Mouse (Mus musculus): Measurements from ENCODE around the gene Sv2c. TPM values are rescaled to one million over a fixed set of nuclear protein-coding genes. Genes with fewer than 3 reads are reported as not detected.
"Not testable (repeated sequence)": the region's sequence is repeated elsewhere in the genome, so short reads cannot be mapped to it uniquely, and the experiment has no call there.

Gene Sv2c
- polyA plus RNA-seq, 1 experiment from 2014 or later = 0.86 TPM

GRCm38 (mm10) chr13:95994705-95995703 lies 137.4 kb downstream of the Sv2c start:
- WGBS = 40% methylated on average over 27 of the region's 27 CpGs
- peaks cover 6% of the 10 kb centered on the region for H3K4me1 ChIP-seq
- H3K36me3 ChIP-seq (replicated peaks) = no peaks in the 10 kb centered on the region
- ATAC-seq (ENCODE audit: low FRiP score) = peak; percentile 91
- H3K9ac ChIP-seq = no peak overlapping the region
- H3K4me2 ChIP-seq = peak overlapping the region; percentile 17; the same call in 1 of the 2 replicates
- H3K4me3 ChIP-seq (replicated peaks) = no peak overlapping the region
- H3K9me3 ChIP-seq = no peaks in the 10 kb centered on the region
- H3K27me3 ChIP-seq = peaks cover 21% of the 10 kb centered on the region
- peak overlapping the region; percentile 75 for H3K27ac ChIP-seq

GRCm38 (mm10) chr13:95988181-95988580 lies 144.2 kb downstream of the Sv2c start:
- peaks cover 16% of the 10 kb centered on the region for H3K27me3 ChIP-seq
- H3K27ac ChIP-seq = no peak overlapping the region
- H3K36me3 ChIP-seq (replicated peaks) = no peaks in the 10 kb centered on the region
- no peaks in the 10 kb centered on the region for H3K9me3 ChIP-seq
- WGBS = 93% methylated on average over 9 of the region's 9 CpGs
- no peak for ATAC-seq (ENCODE audit: low FRiP score)
- no peak overlapping the region for H3K4me3 ChIP-seq (replicated peaks)
- peaks cover 3% of the 10 kb centered on the region; the same call in 1 of the 2 replicates for H3K4me1 ChIP-seq
- H3K4me2 ChIP-seq = no peak overlapping the region
- no peak overlapping the region for H3K9ac ChIP-seq

- H3K9me3 ChIP-seq = no peaks in the 10 kb centered on the region
- H3K4me1 ChIP-seq = peaks cover 3% of the 10 kb centered on the region; the same call in 1 of the 2 replicates
- H3K27me3 ChIP-seq = peaks cover 5% of the 10 kb centered on the region; the same call in 1 of the 2 replicates
- no peak overlapping the region for H3K4me3 ChIP-seq (replicated peaks)
- 86% methylated on average over 5 of the region's 5 CpGs for WGBS
- no peak overlapping the region for H3K9ac ChIP-seq
- ATAC-seq (ENCODE audit: low FRiP score) = no peak
- H3K4me2 ChIP-seq = no peak overlapping the region
- H3K27ac ChIP-seq = no peak overlapping the region
- no peaks in the 10 kb centered on the region for H3K36me3 ChIP-seq (replicated peaks)
Observed at GRCm38 (mm10) chr13:95987147-95987546, 145.2 kb downstream of the Sv2c start.

- Histone ChIP-seq H3K4me2 (no peak overlapping the region), H3K4me3 (replicated peaks) (no peak overlapping the region), H3K9ac (no peak overlapping the region), H3K36me3 (replicated peaks) (no peaks in the 10 kb centered on the region), H3K27ac (no peak overlapping the region), H3K9me3 (no peaks in the 10 kb centered on the region), H3K4me1 (peaks cover 3% of the 10 kb centered on the region; the same call in 1 of the 2 replicates), H3K27me3 (peaks cover 4% of the 10 kb centered on the region; the same call in 1 of the 2 replicates)
- WGBS = 70% methylated on average over 13 of the region's 13 CpGs
- ATAC-seq (ENCODE audit: low FRiP score) = no peak
Observed at GRCm38 (mm10) chr13:95986375-95986774, 146.0 kb downstream of the Sv2c start.

- H3K4me2 ChIP-seq = no peak overlapping the region
- no peaks in the 10 kb centered on the region for H3K4me1 ChIP-seq
- H3K36me3 ChIP-seq (replicated peaks) = no peaks in the 10 kb centered on the region
- no peaks in the 10 kb centered on the region for H3K27me3 ChIP-seq
- H3K9me3 ChIP-seq = no peaks in the 10 kb centered on the region
- ATAC-seq (ENCODE audit: low FRiP score) = no peak
- H3K4me3 ChIP-seq (replicated peaks) = no peak overlapping the region
- 82% methylated on average over 10 of the region's 10 CpGs for WGBS
- no peak overlapping the region for H3K27ac ChIP-seq
- no peak overlapping the region for H3K9ac ChIP-seq
Observed at GRCm38 (mm10) chr13:95975225-95975624, 157.2 kb downstream of the Sv2c start.

GRCm38 (mm10) chr13:95974106-95974505 lies 158.3 kb downstream of the Sv2c start:
- no peak overlapping the region for H3K4me2 ChIP-seq
- H3K4me1 ChIP-seq = no peaks in the 10 kb centered on the region
- H3K9ac ChIP-seq = no peak overlapping the region
- no peaks in the 10 kb centered on the region for H3K27me3 ChIP-seq
- no peak for ATAC-seq (ENCODE audit: low FRiP score)
- H3K9me3 ChIP-seq = no peaks in the 10 kb centered on the region
- no peaks in the 10 kb centered on the region for H3K36me3 ChIP-seq (replicated peaks)
- WGBS = 92% methylated on average over 11 of the region's 11 CpGs
- H3K27ac ChIP-seq = no peak overlapping the region
- no peak overlapping the region for H3K4me3 ChIP-seq (replicated peaks)

- H3K4me1 ChIP-seq = no peaks in the 10 kb centered on the region
- H3K27me3 ChIP-seq = no peaks in the 10 kb centered on the region
- peak; percentile 75 for ATAC-seq (ENCODE audit: low FRiP score)
- H3K9me3 ChIP-seq = no peaks in the 10 kb centered on the region
- no peak overlapping the region for H3K4me2 ChIP-seq
- WGBS = 56% methylated on average over 11 of the region's 11 CpGs
- no peak overlapping the region for H3K9ac ChIP-seq
- H3K27ac ChIP-seq = no peak overlapping the region
- no peak overlapping the region for H3K4me3 ChIP-seq (replicated peaks)
- H3K36me3 ChIP-seq (replicated peaks) = no peaks in the 10 kb centered on the region
Observed at GRCm38 (mm10) chr13:95973368-95973958, 158.9 kb downstream of the Sv2c start.

GRCm38 (mm10) chr13:95968031-95968430 lies 164.3 kb downstream of the Sv2c start:
- not testable (repeated sequence) for H3K27me3 ChIP-seq; H3K36me3 ChIP-seq (replicated peaks); H3K4me1 ChIP-seq; H3K9ac ChIP-seq; ATAC-seq (ENCODE audit: low FRiP score); H3K4me3 ChIP-seq (replicated peaks); H3K4me2 ChIP-seq; H3K9me3 ChIP-seq; H3K27ac ChIP-seq
- 75% methylated on average over 2 of the region's 2 CpGs for WGBS

- WGBS = 65% methylated on average over 6 of the region's 6 CpGs
- Histone ChIP-seq H3K9ac (no peak overlapping the region), H3K27ac (no peak overlapping the region), H3K27me3 (no peaks in the 10 kb centered on the region), H3K4me1 (peaks cover 4% of the 10 kb centered on the region), H3K36me3 (replicated peaks) (no peaks in the 10 kb centered on the region), H3K9me3 (no peaks in the 10 kb centered on the region), H3K4me2 (no peak overlapping the region), H3K4me3 (replicated peaks) (no peak overlapping the region)
- no peak for ATAC-seq (ENCODE audit: low FRiP score)
Observed at GRCm38 (mm10) chr13:95966791-95967190, 165.6 kb downstream of the Sv2c start.

- Histone ChIP-seq H3K9ac (no peak overlapping the region), H3K4me3 (replicated peaks) (no peak overlapping the region), H3K4me1 (peaks cover 15% of the 10 kb centered on the region), H3K27ac (no peak overlapping the region), H3K4me2 (no peak overlapping the region), H3K36me3 (replicated peaks) (no peaks in the 10 kb centered on the region), H3K27me3 (no peaks in the 10 kb centered on the region), H3K9me3 (no peaks in the 10 kb centered on the region)
- no peak for ATAC-seq (ENCODE audit: low FRiP score)
- WGBS = 81% methylated on average over 6 of the region's 6 CpGs
Observed at GRCm38 (mm10) chr13:95965596-95965995, 166.8 kb downstream of the Sv2c start.

GRCm38 (mm10) chr13:95965162-95965561 lies 167.2 kb downstream of the Sv2c start:
- Histone ChIP-seq H3K27ac (no peak overlapping the region), H3K4me3 (replicated peaks) (no peak overlapping the region), H3K9ac (no peak overlapping the region), H3K9me3 (no peaks in the 10 kb centered on the region), H3K4me1 (peaks cover 18% of the 10 kb centered on the region), H3K4me2 (no peak overlapping the region), H3K36me3 (replicated peaks) (no peaks in the 10 kb centered on the region), H3K27me3 (no peaks in the 10 kb centered on the region)
- ATAC-seq (ENCODE audit: low FRiP score) = no peak
- 78% methylated on average over 10 of the region's 10 CpGs for WGBS

- no peaks in the 10 kb centered on the region for H3K9me3 ChIP-seq
- H3K27ac ChIP-seq = no peak overlapping the region
- no peak overlapping the region for H3K9ac ChIP-seq
- 63% methylated on average over 8 of the region's 8 CpGs for WGBS
- H3K4me2 ChIP-seq = no peak overlapping the region
- H3K4me3 ChIP-seq (replicated peaks) = no peak overlapping the region
- no peak for ATAC-seq (ENCODE audit: low FRiP score)
- no peaks in the 10 kb centered on the region for H3K36me3 ChIP-seq (replicated peaks)
- no peaks in the 10 kb centered on the region for H3K27me3 ChIP-seq
- H3K4me1 ChIP-seq = peaks cover 28% of the 10 kb centered on the region
Observed at GRCm38 (mm10) chr13:95964226-95964625, 168.2 kb downstream of the Sv2c start.

Data from forebrain, embryonic 12.5 days (tissue).